Mouse (Mus musculus) testis, adult 10 weeks (tissue): ENCODE data around the gene Add2. TPM values are rescaled to one million over a fixed set of nuclear protein-coding genes. Genes with fewer than 3 reads are reported as not detected.

Experiments
- polyA plus RNA-seq: library from polyadenylated mRNA; stranded (reverse); fragments of 350-450 nt; fragmentation: Illumina TruSeq; extraction: RNeasy Lipid Tissue Mini Kit (QIAGEN cat#74804); gene quantifications from one replicate; pipeline ENCODE4 v1.2.3, GENCODE M21; 2014; ENCODE audit warnings: low read depth, low replicate concordance

The Add2 gene
- 0.38 TPM for polyA plus RNA-seq

GRCm38 (mm10) chr6:86028601-86029322 lies at the start of gene Add2:
Gene Add2, plus strand, starts transcription at chr6:86028681.

GRCm38 (mm10) chr6:86015871-86016270 lies 12.6 kb upstream of the Add2 start, which contains the start of gene Figla:
Gene Figla, plus strand, starts transcription at chr6:86016171.

Other genes starting within 250 kb of the Add2 start
- 0.17 TPM for gene Nat8f6, start 207.7 kb upstream of the Add2 start, polyA plus RNA-seq
- 3.1 TPM for gene Nat8f5, start 207.7 kb upstream of the Add2 start, polyA plus RNA-seq
- gene Nat8, start 196.6 kb upstream of the Add2 start, polyA plus RNA-seq = 1.7 TPM
- 0.52 TPM for gene Nat8f2, start 159.5 kb upstream of the Add2 start, polyA plus RNA-seq
- 42.3 TPM for gene Nat8f4, start 123.8 kb upstream of the Add2 start, polyA plus RNA-seq
- 27.9 TPM for gene Tprkb, start 116.8 kb upstream of the Add2 start, polyA plus RNA-seq
- gene Nat8f1, start 113.0 kb upstream of the Add2 start, polyA plus RNA-seq = 1.4 TPM
- gene Dusp11, start 67.0 kb upstream of the Add2 start, polyA plus RNA-seq = 87.9 TPM
- gene Figla, start 12.5 kb upstream of the Add2 start, polyA plus RNA-seq = 1.4 TPM
- gene Tgfa, start 166.5 kb downstream of the Add2 start, polyA plus RNA-seq = 1.7 TPM